In the genomic region with DNA sequence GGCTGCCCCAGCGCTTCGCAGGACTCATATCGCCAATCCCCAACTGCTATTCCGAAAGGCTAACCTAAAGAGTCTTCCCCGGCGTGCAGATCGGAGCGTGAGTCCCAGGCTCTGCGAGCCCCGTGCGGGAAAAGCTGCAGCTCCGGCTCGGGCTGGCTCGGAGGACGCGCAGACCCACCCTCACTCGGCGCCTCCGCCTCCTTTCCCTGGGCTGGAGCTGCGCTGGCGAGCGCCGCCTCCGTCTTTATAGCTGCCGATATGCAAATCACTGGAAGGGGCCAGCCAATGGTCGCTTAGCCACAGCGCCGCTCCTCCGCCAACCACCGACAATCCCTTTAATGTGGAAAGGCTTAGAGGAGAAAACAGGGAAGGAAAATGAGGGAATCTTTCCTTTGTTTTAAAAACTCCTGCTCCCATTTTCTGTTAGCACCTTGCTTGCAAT, we compare ENCODE assay signal across 8 mouse cellular contexts. TPM values are rescaled to one million over a fixed set of nuclear protein-coding genes. Genes with fewer than 3 reads are reported as not detected.
A peak's percentile ranks its signal among the peaks of the same experiment; 100 is the strongest.
DNase-seq lines count a peak whose midpoint lies in the region; ATAC-seq and TF ChIP-seq lines count a peak whose summit lies in the region.

A gene (minus strand): TSS at position 219 of the 442 bp plus-strand sequence.

- peaks cover 86% of the 10 kb centered on the region for H3K27me3 ChIP-seq in liver, postnatal 0 days (ENCODE audit: insufficient read depth, low read length)

- H3K4me2 ChIP-seq in liver, postnatal 0 days (ENCODE audit: low read depth, low read length), result peak within 1 kb of the TSS; percentile 53

- peak; percentile 87 for DNase-seq in ES-E14 (ENCODE audit: low read depth, low spot score)
- peak; percentile 59 for DNase-seq in cerebellum, adult 8-10 months
- peak; percentile 86 to 94 for DNase-seq in layer of hippocampus, adult 8-10 months (ENCODE audit: low spot score in 2 of 2)
- DNase-seq in liver, postnatal 0 days, result peak; percentile 31
- peak; percentile 81 for DNase-seq in ovary, adult 18-20 months (ENCODE audit: low spot score)
- peak; percentile 49 to 57 for DNase-seq in thymus, postnatal 36 days

- no peak for TF ChIP-seq CTCF in liver, postnatal 0 days (IDR thresholded peaks at IDR 0.05; ENCODE audit: low read depth)

- peak within 1 kb of the TSS; percentile 42 to 56 for H3K4me3 ChIP-seq in ES-E14 (ENCODE audit: insufficient read depth in 1 of 2, low read depth in 1 of 2, low read length in 2 of 2, poor library complexity in 1 of 2, severe bottlenecking in 1 of 2)
- H3K4me3 ChIP-seq in liver, postnatal 0 days (ENCODE audit: low read depth, low read length), result peak within 1 kb of the TSS; percentile 20

- no peaks in the 10 kb centered on the region for H3K9me3 ChIP-seq in ES-E14 (ENCODE audit: control insufficient read depth, insufficient read depth, low read depth, low read length)
- no peaks in the 10 kb centered on the region for H3K9me3 ChIP-seq in liver, postnatal 0 days (ENCODE audit: low read length)

- ATAC-seq in frontal cortex, adult (ENCODE audit: low TSS enrichment), result peak; percentile 86
- peak; percentile 61 to 63 for ATAC-seq in hematopoietic stem cell, adult 5-6 weeks (replicated peaks in 1 of 2; ENCODE audit: insufficient read depth in 1 of 2, low FRiP score in 2 of 2, low TSS enrichment in 1 of 2, low read depth in 1 of 2, poor library complexity in 2 of 2, severe bottlenecking in 2 of 2)
- ATAC-seq in liver, postnatal 0 days, result no peak

- no peak for TF ChIP-seq EP300 in liver, postnatal 0 days (IDR thresholded peaks at IDR 0.05; ENCODE audit: low read depth)

- in situ Hi-C loops in ES-E14 (cut with MboI; ENCODE audit: low sequenced_read_pairs in 2 of 2, unreplicated experiment in 2 of 2), result no loop called here

- no peak within 1 kb of the TSS for H3K27ac ChIP-seq in ES-E14 (ENCODE audit: insufficient read depth, low read depth, low read length, poor library complexity, severe bottlenecking)
- no peak within 1 kb of the TSS for H3K27ac ChIP-seq in liver, postnatal 0 days (ENCODE audit: low read depth)

- peaks cover 0 to 4% of the 10 kb centered on the region in 2 experiments; a peak in 2 of 4 replicates for H3K4me1 ChIP-seq in ES-E14 (ENCODE audit: control insufficient read depth in 2 of 2, insufficient read depth in 2 of 2, low read length in 2 of 2, poor library complexity in 1 of 2)
- 0 out of 2 replicates have a peak, but pooled peaks cover 3% of the 10 kb centered on the region for H3K4me1 ChIP-seq in liver, postnatal 0 days (ENCODE audit: insufficient read depth)

- under 1% methylated on average over 30 of the region's 30 CpGs for WGBS in liver, postnatal 0 days (ENCODE audit: insufficient replicate concordance)

- H3K9ac ChIP-seq in ES-E14 (ENCODE audit: insufficient read depth, low read depth, low read length, poor library complexity, severe bottlenecking), result no peak within 1 kb of the TSS
- H3K9ac ChIP-seq in liver, postnatal 0 days (replicated peaks), result no peak within 1 kb of the TSS

- no peaks in the 10 kb centered on the region for H3K36me3 ChIP-seq in ES-E14 (ENCODE audit: control insufficient read depth, insufficient read depth, low read length, poor library complexity, severe bottlenecking)
- no peaks in the 10 kb centered on the region for H3K36me3 ChIP-seq in liver, postnatal 0 days (replicated peaks; ENCODE audit: insufficient read depth, low read length)

TF ChIP-seq in ES-E14, 5 proteins besides CTCF, POLR2A, EP300 and RAD21:
- no peak for TF ChIP-seq ZC3H11A (IDR thresholded peaks at IDR 0.05; ENCODE audit: borderline replicate concordance, low read depth, low read length)

RNA-seq across cellular contexts. Expression of the gene that starts here (rescaled TPM):
- total RNA-seq in ES-E14 (2012; rRNA removed), result 0.94 and 2.4 TPM in 2 replicates
- not detected in 2 replicates for total RNA-seq in hematopoietic stem cell, adult 5-6 weeks (2017)
- 10 to 100 TPM; 62.3 to 64.6 (median 63.1) TPM for total RNA-seq in layer of hippocampus, adult 8-10 months (2022)
- polyA plus RNA-seq in liver, postnatal 0 days (2015; fragmentation: Nextera tagmentation; extraction: Ambion mirVana), result not detected in 2 replicates

Comparison
In these comparisons a context has a peak if more than half of its experiments do, and no peak if none do; other contexts are left out.
1. RNA of the gene that starts here (total RNA-seq): 62.3 to 64.6 TPM in layer of hippocampus, adult 8-10 months; 0.94 to 2.4 TPM in ES-E14 and not detected in hematopoietic stem cell, adult 5-6 weeks; every median in the first group is over 10 times any median in the second.
2. Peak in ATAC-seq in hematopoietic stem cell, adult 5-6 weeks; RNA of the gene not detected or under 1 TPM.
3. Peak in DNase-seq, H3K4me3 ChIP-seq and H3K4me2 ChIP-seq in liver, postnatal 0 days; RNA of the gene not detected or under 1 TPM.
4. DNase-seq: peak in every context shown above with its lines; median percentile 90 in layer of hippocampus, adult 8-10 months; 87 in ES-E14; 81 in ovary, adult 18-20 months; 59 in cerebellum, adult 8-10 months; 53 in thymus, postnatal 36 days; 31 in liver, postnatal 0 days.